Mouse (Mus musculus): ENCODE data around the gene Mllt10. TPM values are rescaled to one million over a fixed set of nuclear protein-coding genes. Genes with fewer than 3 reads are reported as not detected.

Mllt10 gene
- total RNA-seq, 2 experiments from 2014 or later, result 62.2 to 64.8 TPM

GRCm38 (mm10) chr2:18033166-18034108 is 21.6 kb upstream of the Mllt10 start:
- DNase-seq (ENCODE audit: low spot score in 2 of 2), result no peak

- DNase-seq (ENCODE audit: low spot score in 2 of 2), result no peak
Measured at GRCm38 (mm10) chr2:18034371-18035250, 20.4 kb upstream of the Mllt10 start.

- DNase-seq (ENCODE audit: low spot score in 2 of 2), result no peak
Measured at GRCm38 (mm10) chr2:18037491-18037890, 17.5 kb upstream of the Mllt10 start, which contains the start of gene A930004D18Rik. A930004D18Rik (minus strand) TSS chr2:18037737.

- no peak for DNase-seq (ENCODE audit: low spot score in 2 of 2)
Measured at GRCm38 (mm10) chr2:18038141-18038752, 16.8 kb upstream of the Mllt10 start.

GRCm38 (mm10) chr2:18038895-18039371 is 16.1 kb upstream of the Mllt10 start:
- DNase-seq (ENCODE audit: low spot score in 2 of 2), result no peak

- no peak for DNase-seq (ENCODE audit: low spot score in 2 of 2)
Measured at GRCm38 (mm10) chr2:18039566-18040290, 15.3 kb upstream of the Mllt10 start.

- DNase-seq (ENCODE audit: low spot score in 2 of 2), result no peak
Measured at GRCm38 (mm10) chr2:18040347-18041160, 14.5 kb upstream of the Mllt10 start.

- no peak for DNase-seq (ENCODE audit: low spot score in 2 of 2)
Measured at GRCm38 (mm10) chr2:18041199-18041885, 13.7 kb upstream of the Mllt10 start.

- no peak for DNase-seq (ENCODE audit: low spot score in 2 of 2)
Measured at GRCm38 (mm10) chr2:18045143-18045780, 9.8 kb upstream of the Mllt10 start.

GRCm38 (mm10) chr2:18045781-18046181 is 9.3 kb upstream of the Mllt10 start:
- DNase-seq (ENCODE audit: low spot score in 2 of 2), result no peak

- DNase-seq (ENCODE audit: low spot score in 2 of 2), result no peak
Measured at GRCm38 (mm10) chr2:18046186-18046585, 8.9 kb upstream of the Mllt10 start.

GRCm38 (mm10) chr2:18046758-18047645 is 8.0 kb upstream of the Mllt10 start:
- peak in 1 of 2 experiments; percentile 53 for DNase-seq (ENCODE audit: low spot score in 2 of 2)

GRCm38 (mm10) chr2:18047646-18048452 is 7.2 kb upstream of the Mllt10 start:
- DNase-seq (ENCODE audit: low spot score in 2 of 2), result peak in 1 of 2 experiments; percentile 52

- DNase-seq (ENCODE audit: low spot score in 2 of 2), result no peak
Measured at GRCm38 (mm10) chr2:18048453-18049075, 6.5 kb upstream of the Mllt10 start, which contains the start of gene Skida1. Skida1 (minus strand) TSS chr2:18049051.

- DNase-seq (ENCODE audit: low spot score in 2 of 2), result no peak
Measured at GRCm38 (mm10) chr2:18049279-18049821, 5.7 kb upstream of the Mllt10 start.

- no peak for DNase-seq (ENCODE audit: low spot score in 2 of 2)
Measured at GRCm38 (mm10) chr2:18050018-18050417, 5.0 kb upstream of the Mllt10 start.
